Mouse (Mus musculus) megakaryocyte-erythroid progenitor cell, adult 5-6 weeks (primary cell): ENCODE results near the gene Msln. TPM values are rescaled to one million over a fixed set of nuclear protein-coding genes. Genes with fewer than 3 reads are reported as not detected.
"Not testable (repeated sequence)": the region's sequence is repeated elsewhere in the genome, so short reads cannot be mapped to it uniquely, and the experiment has no call there.

ENCODE experiments used
- ATAC-seq: replicated peaks from 2 replicates; pipeline ENCODE4 v1.8.0; 2016; ENCODE audit warnings: mild to moderate bottlenecking, inconsistent platforms; ENCODE audit not compliant: severe bottlenecking, poor library complexity, low FRiP score, low TSS enrichment
- total RNA-seq, 2 experiments: library from RNA; stranded (forward) in 1 of 2; stranded (reverse) in 1 of 2; fragments of 200-1000, 215-1000 nt in 1 of 2; fragments of >200 nt in 1 of 2; fragmentation: Nextera tagmentation in 1 of 2; gene quantifications; 2 replicates each; pipeline ENCODE4 v1.2.3; 2014 to 2017

The Msln gene
- total RNA-seq, 2 experiments from 2014 or later, result not detected

DNA sequence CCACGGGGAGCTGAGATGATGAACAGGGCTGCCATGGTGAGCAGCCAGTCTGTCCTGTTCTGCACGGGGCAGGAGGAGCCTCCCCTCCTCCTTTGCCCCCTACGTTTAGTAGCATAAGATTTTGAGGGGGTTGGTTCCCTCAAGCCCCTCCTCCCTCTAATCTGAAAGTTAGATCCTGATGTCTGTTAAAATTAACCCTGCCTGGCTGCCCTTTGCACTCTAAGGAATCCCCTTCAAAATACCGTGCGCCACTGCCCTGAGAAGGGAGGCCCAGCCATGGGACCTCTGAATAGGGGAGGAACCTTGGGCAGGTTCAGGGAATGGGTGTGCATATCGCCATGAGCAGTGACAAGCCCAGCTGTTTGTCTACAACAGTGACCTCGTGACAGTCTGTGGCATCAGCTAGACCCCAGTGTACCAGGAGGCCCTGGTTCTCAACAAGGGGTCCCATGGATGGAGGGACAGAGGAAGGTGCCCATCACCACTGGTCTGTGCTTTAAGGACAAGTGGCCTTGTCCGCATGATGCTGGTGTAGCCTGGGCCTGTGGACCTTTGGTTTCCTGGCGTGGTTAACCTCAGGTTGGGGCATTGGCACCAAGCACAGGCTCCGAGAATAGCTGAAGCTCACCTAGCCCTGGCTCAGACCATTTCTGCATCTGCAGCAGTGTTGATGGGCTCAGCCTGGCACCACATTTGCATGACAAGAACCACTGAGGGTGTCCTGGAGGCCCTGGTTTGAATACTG is 21.3 kb upstream of the Msln start:
- no peak for ATAC-seq

- ATAC-seq, result peak; percentile 96
Observed at GRCm38 (mm10) chr17:25773549-25774120, 19.5 kb upstream of the Msln start, which contains the start of gene Narfl. Narfl (plus strand) TSS chr17:25773776.

- ATAC-seq, result no peak
Observed at GRCm38 (mm10) chr17:25769331-25769730, 15.2 kb upstream of the Msln start.

- no peak for ATAC-seq
Observed at GRCm38 (mm10) chr17:25765886-25766285, 11.7 kb upstream of the Msln start.

GRCm38 (mm10) chr17:25762591-25762990 is 8.4 kb upstream of the Msln start:
- ATAC-seq, result no peak

DNA sequence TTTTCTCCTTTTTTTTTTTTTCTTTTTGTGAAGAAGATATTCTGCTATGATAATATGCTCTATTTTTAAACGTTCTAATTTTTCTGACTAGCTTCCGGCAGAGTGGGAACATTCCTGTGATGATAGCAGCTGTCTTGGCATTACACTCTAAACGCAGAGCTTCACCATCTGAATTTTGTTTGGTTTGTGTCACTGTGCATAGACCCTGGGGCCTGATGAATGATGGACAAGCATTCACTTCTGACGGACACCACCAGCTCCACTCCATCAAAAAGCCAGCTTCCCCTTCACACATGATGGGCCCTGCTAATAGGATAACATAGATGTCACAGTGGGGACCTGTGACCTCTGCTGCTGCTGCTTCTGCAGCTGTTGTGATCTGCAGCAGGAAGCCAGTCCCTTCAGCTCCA is 7.4 kb upstream of the Msln start:
- ATAC-seq, result no peak

DNA sequence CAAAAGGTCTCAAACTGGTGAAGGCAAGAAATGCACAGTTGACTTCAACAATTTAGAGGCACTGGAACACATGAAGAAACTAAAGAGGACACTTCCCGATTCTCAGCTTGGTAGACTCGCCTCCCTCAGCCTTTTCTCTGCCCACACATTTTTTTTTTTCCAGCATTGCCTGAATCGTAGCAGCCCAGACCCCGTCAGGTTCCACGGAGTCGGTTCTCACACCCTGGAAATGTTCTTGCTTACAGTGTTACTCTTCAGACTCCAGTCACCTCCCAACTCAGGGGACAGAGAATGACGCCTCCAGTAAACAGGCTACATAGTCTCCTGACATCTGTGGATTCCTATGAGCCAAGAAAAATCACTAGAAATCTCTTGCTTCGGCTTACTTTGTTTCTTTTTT is 6.0 kb upstream of the Msln start:
- ATAC-seq, result no peak

- no peak for ATAC-seq
Observed at GRCm38 (mm10) chr17:25757691-25758090, 3.5 kb upstream of the Msln start.

DNA sequence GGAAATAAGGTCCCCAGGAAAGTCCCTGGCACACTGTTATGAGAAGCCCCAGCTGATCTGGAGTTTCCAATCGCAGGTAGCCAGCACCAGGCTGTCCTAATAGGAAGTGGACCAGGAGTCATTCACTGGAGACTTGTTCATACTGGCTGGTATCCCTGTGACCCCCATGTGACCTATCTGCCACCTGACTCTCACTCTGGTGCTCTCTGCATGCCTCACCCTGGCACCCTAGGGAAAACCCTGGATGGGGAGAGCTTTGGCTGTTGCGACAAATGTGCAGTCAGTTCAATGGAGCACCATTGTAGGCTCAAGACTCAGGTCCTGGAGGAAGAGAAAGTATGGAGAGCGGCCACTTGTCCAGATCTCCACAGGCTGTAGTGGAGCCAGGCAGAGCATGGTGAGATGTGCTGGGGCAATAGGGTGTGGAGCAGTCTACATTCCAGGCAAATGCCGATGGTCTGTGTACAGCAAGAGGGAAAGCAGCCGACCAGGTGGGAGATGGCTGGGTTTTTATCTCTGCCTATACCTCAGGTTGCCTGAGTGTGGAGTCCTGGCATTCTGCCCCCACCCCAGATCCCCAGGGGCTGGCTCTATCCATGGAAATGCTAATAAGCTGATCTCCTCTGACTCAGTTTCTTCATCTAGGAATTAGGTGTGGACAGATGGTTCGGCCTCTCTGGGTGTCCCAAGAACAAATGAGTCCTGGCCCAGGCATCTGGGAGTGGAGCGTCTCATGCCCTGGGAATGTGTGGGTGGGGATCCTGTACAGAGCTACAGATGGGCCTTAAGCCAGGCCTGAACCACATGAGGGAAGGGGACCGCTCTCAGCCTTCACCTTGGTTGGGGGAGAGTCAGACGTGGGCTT is 2.4 kb upstream of the Msln start:
- no peak for ATAC-seq

DNA sequence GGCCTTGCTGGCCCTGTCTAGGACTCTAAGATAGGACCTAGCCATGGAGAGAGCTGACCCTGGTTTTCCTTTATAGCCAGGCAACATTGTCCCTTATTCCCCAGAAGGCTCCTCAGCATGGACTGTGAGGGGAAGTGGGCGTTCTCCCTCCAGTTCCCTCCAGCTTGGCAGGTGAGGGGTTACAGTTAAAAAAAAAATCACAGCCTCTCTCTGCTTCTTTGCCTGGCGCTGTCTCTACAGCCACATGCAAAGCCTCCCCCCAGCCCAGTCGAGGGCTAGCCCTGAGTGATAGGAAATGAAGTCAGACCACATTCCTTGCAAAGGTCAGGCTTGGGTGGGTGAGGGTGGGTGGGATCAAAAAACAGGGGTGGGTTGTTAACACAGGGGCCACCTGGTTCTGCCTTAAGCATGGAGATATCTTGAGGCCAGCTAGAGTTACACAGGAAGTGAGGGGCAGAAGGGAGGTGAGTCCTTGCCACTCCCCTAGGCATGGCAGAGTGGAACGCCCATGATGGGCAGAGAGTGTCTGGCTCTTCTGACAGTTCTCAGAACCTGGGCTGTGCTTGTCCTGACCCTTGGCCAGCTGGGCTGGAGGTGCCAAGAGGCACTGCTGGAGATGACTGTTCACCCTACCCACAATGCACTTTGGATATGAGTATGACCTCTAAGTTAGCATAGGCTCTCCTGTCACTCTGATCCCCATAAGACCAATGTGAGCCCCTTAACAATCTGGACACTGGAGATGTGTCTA is 1.6 kb upstream of the Msln start:
- no peak for ATAC-seq

- no peak for ATAC-seq
Observed at GRCm38 (mm10) chr17:25755086-25755485, 908 bp upstream of the Msln start.

- no peak for ATAC-seq
Observed at GRCm38 (mm10) chr17:25751446-25751845, 2.7 kb downstream of the Msln start.

GRCm38 (mm10) chr17:25749314-25749713 is 4.9 kb downstream of the Msln start:
- no peak for ATAC-seq

DNA sequence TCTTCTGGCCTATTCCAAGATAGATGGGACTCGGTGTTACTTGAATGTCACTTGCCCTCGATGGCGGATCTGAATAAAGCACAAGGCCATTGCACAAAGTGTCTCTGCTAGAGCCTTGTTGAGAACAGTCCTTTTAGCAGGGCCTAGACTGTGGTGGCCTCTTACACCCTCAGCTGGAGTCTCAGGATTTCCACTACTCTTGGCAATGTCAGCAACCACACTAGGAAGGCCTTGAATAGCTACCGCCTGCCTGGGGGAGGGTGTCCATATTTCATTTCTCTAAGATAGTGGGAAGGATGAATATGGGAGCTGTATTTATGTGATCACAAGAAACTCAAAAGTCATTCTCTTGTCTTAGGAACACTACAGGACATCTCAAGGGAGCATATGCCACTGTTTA is 5.9 kb downstream of the Msln start:
- ATAC-seq, result no peak

DNA sequence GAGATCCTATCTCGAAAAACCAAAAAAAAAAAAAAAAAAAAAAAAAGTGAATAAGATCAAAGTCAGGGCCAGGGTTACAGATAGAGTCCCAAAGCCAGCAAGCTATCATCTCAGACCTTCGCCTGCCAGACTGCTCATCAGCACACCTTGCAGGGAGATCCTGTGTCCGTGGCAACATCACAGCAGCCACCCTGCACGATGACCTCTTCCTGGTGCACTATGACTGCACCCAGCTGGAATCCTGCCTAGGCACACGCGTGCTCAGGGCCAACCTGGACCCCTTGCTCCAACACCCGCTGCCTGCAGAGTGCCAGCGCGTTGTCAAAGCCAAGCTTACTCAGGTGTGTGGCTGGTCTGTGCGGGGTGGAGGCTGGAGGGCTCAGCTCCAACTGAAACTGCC is 9.9 kb downstream of the Msln start:
- ATAC-seq, result no peak

DNA sequence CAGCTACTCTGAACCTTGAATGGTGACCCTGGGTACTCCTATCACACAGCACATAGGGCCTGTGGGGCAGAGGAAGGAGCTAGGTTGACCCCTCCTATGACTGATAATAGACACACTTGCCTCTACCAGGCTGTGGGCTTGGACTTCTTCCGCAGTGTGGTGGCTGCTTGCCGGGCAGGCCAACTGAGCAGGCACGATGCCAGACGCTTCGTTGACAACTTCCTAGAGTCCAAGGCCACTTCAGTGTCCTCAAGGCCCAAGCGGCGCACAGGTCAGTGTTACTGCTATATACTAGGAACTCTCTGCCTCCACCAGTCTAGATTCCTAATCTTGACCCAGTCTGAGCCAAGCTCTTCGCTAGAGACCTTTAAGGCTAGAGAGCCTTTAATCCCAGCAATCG is 10.3 kb downstream of the Msln start:
- no peak for ATAC-seq

- ATAC-seq, result not testable (repeated sequence)
Observed at GRCm38 (mm10) chr17:25741471-25741870, 12.7 kb downstream of the Msln start.

GRCm38 (mm10) chr17:25738861-25739260 is 15.3 kb downstream of the Msln start:
- ATAC-seq, result no peak

GRCm38 (mm10) chr17:25735745-25736144 is 18.4 kb downstream of the Msln start, which contains the start of gene Mslnl:
Mslnl (plus strand) TSS chr17:25736042.
- ATAC-seq, result no peak

- no peak for ATAC-seq
Observed at GRCm38 (mm10) chr17:25735246-25735645, 18.9 kb downstream of the Msln start.
